Mouse (Mus musculus): ENCODE measurements around the gene Ppm1m.

Gene Ppm1m

GRCm38 (mm10) chr9:106216971-106217370 is 17.4 kb upstream of the Ppm1m start:
- DNase-seq, result no peak

- no peak for DNase-seq
These were observed 16.0 kb upstream of the Ppm1m start for GRCm38 (mm10) chr9:106215341-106216125.

DNA sequence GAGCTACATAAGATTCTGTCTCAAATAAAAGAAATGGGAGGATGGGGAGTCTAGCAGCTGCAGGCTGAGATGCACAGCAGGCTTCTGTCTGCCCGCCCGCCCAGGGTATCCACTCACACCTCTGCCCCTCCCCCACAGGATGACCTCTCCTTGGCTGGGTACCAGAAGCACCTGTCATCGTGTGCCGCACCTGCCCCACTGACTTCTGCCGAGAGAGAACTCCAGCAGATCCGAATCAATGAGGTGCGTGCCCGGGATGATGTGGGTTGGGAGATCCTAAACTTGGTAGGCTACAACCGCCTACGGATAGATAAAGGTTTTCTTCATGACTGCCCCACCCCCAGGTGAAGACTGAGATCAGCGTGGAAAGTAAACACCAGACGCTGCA is 13.0 kb upstream of the Ppm1m start:
- no peak for DNase-seq

DNA sequence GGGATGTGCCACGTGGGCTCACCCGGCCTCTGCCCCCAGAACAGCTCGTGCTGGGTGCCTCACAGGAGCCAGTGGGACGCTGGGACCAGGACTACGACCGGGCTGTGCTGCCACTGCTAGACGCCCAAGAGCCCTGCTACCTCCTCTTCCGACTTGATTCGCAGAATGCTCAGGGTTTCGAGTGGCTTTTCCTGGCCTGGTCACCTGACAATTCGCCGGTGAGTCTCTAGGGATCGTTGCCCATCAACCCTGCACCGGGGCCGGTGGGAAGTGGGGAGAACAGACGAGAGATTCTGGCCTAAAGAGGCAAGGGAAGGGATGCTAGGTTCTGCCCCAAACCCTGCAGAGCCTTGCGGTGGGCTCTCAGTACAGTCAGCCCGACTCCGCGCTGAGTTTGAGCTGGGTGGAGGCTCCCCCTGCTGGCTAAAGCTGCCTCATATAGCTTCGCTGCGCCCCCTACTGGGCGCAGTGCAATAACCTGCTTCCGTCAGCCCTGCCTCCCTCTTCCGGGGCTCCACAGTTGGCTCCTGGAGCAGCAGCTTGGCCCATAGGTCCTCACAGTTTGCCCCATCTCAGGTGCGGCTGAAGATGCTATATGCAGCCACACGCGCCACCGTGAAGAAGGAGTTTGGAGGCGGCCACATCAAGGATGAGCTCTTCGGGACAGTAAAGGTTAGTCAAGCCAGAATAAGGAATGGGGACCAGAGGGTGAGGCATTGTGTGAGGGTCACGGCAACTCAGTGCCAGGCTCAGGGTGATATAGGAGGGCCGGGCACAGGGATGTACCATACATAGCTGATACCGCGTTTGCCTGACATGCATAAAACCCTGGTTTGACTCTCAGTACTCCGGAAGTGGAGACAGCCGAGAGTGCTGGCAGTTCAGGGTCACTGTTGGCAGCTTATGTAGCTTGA is 12.4 kb upstream of the Ppm1m start:
- peak; percentile 77 for DNase-seq

DNA sequence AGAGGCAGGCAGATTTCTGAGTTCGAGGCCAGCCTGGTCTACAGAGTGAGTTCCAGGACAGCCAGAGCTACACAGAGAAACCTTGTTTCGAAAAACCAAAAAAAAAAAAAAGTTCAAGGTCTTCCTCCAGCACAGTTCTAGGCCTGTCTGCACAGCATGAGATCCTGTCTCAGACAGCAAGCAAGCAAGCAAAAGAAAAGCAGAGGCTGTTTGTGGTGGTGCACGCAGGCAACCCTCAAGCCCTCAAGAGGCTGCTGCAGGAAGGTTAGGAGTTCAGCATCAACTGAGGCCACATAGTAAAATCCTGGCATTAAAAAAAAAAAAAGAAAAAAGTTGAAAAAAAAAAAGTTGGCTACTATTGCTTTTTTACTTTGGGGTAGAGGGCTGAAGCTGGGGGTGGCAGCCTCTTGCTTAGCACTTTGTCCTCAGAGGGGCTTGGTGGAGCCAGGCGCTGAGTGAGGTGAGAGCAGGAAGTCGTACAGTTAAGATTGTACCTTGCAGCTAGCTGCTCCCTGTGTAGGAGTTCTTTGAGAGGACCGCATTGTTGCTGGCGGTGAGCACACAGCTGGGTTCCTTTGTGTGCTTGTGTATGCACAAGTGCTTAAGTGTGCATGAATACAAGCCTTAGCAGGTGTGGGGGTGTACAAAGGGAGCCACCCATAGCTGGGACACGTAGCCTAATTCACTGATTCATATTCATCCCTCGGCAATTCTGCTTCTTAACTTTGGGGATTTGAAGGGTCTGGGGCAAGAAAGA is 11.5 kb upstream of the Ppm1m start:
- DNase-seq, result no peak

GRCm38 (mm10) chr9:106209954-106210353 is 10.4 kb upstream of the Ppm1m start:
- DNase-seq, result no peak

DNA sequence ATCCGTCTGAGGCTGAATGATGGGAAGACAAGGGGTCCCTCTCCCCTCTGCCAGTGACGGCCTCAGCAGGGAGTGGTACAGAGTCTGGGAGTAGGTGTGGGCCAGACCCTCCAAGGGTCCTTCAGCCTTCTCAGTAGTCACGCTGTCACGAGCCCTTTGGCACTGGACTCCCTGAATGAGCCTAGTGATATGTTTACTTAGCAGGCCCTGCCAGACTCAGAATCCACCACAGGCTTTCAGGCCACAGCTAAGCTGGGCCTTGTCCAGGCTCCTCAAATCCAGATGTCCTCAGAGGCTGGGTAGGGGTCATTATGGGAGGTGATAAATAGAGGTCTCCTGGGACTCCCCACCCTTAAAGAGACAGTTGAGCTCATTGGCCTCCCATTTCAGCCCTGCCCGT is 8.6 kb upstream of the Ppm1m start:
- no peak for DNase-seq

DNA sequence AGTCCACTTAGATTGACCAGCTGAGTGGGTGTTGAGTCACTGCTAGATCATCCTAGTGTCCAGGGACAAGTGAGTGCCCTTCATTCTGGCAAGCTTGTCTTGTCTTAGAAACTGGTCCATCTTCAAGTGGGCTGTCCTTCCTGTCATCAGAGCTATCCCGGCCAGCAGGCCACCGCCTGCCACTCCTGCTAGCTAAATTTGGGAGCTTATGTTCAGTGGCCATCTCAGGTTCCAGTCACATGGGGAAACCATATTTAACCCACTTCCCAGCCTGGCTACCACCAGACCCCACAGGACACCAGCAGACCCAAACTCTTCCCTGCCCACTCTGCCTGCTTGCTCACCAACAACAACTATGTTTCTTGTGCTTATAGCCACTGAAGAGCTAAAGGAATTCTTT is 7.0 kb upstream of the Ppm1m start:
- no peak for DNase-seq

- DNase-seq, result no peak
These were observed 6.3 kb upstream of the Ppm1m start for GRCm38 (mm10) chr9:106205713-106206290.

DNA sequence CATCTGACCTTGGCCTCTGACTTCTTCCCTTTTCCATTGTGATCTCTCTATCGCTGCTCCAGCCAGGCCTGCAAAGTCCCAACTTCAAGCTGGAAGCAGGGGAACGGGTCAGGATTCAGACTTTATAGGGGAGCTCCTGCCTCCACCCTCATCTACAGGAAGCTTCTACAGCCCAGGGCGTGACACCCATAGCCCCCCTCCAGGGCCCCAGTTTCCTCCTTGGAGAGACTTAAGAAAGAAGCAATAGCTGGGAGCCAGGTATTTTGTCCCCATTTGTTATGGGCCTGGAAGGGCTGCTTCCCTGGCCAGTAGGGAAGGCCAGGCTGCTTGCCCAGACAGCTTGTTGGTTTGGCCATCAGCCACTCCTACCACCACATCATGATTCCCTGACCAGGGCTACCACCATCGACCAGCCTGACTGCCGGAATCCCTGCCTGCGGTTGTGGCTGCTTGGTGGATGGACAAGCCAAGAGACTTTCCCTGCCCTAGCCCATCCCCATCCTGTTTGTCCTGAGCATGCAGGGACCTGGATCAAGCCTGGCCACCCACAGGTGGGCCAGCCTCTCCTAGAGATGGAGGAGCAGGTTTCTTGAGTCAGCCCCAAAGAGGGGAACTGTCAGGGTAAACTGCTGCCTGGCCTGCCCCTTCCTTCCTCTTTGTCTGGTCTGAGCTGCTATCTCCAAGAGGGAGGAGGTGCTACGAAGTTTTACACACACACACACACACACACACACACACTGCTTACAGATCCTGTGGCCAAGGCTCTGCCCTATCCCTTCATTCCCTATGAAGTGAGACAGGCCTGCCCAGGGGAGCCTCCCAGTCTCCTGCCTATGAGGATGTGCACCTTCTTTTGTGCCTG is 4.7 kb upstream of the Ppm1m start:
- no peak for DNase-seq

DNA sequence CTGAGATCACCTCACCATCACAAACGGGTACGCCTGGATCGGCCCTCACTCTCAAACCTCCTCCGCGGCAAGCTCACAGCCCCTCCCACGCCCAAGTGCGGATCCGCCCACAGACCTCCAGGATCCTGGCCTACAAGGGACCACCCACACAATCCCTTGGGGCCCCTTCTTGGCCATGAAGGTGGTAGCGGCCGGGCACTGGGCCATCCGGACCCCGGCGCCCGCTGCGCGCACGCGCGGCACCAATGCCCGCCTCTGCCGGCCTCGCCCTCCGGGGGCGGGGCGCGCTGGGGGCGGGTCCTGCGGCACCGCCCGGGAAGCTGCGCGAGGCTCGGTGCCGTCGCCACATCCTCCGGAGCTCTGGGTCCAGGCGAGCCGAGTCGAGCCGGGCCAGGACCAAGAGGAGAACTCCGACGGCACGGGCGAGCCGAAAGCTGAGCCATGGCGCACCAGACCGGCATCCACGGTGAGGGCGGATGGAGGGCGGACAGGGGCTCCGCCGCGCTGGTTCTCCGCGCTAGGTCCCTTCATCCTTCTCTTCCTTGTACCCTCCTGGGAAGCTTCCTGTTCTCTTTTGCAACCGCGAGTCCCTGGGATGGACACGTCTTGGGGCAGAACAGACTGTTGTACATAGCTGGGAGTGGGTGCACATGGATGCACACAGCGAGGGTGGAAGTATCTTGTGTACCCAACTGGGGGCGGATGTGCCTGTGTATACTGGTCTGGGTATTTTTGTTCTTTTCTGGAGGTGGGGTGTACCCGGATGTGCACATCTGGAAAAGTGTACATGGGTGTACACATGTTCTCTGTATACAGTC is 3.5 kb upstream of the Ppm1m start, which contains the start of gene Twf2:
Gene Twf2, plus strand, starts transcription at position 290 of the 818 bp plus-strand sequence.
- peak; percentile 93 for DNase-seq

DNA sequence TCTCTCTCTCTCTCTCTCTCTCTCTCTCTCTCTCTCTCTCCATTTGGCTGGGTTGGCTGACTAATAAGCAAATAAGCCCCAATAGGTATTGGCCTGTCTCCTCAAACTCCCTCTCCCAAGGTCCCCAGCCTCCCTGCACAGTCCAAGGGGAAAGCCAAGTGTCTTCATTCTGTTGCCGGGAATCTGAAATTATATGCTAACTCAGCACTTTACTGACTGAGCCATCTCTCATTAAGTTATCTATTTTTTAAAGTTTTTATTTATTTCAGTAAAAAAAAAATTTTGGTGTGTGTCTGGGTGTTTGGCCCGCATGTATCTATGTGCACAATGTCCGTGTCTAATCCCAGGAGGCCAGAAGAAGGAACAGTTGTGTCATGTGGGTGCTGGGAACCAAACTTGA is 2.3 kb upstream of the Ppm1m start:
- no peak for DNase-seq

DNA sequence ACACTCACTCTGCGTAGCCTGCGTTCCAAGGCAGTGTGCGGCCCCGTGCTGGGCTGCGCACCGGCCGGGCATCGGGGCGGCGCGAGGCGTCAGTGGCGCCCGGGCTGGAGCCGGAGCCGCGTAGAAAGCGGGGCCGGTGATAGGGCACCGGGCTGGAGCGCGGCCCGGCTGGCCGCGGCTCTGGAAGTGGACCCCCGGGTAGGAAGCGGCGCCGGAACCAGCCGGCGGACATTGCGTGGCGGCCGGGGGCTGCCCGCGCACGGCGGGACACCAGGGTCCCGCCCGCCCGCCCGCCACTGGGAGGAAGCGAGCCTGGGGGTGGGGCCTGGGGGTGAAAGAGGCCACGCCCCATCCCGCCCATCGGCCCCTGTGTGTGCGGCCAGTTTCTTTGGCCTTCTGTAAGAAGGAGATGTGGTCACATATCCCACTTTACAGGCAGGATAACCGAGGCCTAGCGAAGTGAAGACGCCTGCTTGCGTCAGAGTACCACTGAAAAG is 536 bp downstream of the Ppm1m start:
- peak; percentile 52 for DNase-seq

- no peak for DNase-seq
These were observed 1.8 kb downstream of the Ppm1m start for GRCm38 (mm10) chr9:106197732-106198131.

DNA sequence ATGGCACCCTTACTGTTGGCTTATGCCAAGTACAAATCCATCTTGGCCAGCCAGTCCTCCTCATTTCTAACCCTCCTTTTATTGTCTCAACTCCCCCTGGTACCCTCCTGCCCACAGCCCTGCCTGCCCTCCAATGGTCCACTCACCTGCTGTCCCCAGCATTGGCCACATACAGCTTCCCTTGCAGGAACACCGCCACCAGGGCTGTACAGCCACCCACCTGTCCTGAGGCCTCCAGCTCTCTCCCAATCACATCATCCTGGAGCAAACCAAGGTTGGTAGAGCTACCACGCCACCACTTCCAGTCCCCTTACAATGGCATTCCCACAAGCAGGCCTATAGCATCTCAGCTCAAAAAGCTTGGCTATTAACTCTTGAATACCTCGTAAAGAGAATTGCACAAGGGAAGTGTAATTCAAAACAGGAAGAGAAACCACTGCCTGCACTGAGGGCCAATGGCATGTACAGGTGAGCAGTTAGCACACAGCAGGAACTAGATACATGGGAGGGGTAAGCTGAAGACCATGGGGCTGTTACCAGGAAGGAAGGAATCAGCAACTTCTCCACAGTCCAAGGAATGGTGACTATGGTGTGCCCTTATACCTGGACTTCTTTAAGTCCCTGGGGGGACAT is 2.3 kb downstream of the Ppm1m start:
- DNase-seq, result no peak

GRCm38 (mm10) chr9:106195693-106196092 is 3.9 kb downstream of the Ppm1m start:
- DNase-seq, result peak; percentile 59

GRCm38 (mm10) chr9:106193930-106194807 is 5.4 kb downstream of the Ppm1m start:
- DNase-seq, result no peak

DNA sequence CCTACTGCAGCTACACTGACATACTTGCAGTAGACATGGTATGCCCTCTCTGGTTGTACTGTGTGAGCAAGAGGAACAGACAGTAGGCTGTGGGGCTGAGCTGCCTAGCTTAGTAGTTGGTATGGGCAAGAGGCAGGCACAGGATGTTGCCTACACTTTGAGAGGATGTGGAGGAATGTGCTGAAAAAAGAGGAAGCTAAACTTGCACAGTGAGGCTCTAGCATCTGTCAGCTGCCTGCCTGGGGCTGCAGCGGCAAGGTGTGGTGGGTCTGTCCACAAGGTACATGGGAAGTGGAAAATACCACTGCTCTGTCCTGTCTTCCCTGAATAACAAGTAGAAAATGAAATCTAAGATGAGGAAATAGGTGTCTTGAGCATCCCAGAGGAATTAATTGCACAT is 6.5 kb downstream of the Ppm1m start:
- DNase-seq, result no peak

GRCm38 (mm10) chr9:106192024-106192423 is 7.5 kb downstream of the Ppm1m start:
- DNase-seq, result no peak
